Mouse (Mus musculus) right cerebral cortex, postnatal 10 days (tissue): ENCODE results near the gene Tmtc4.

Experiments used
- DNase-seq, 2 experiments: peaks; one replicate each; pipeline ENCODE4 v3.0.0; 2021; ENCODE audit warnings: low spot score in 2 of 2

Tmtc4 gene

DNA sequence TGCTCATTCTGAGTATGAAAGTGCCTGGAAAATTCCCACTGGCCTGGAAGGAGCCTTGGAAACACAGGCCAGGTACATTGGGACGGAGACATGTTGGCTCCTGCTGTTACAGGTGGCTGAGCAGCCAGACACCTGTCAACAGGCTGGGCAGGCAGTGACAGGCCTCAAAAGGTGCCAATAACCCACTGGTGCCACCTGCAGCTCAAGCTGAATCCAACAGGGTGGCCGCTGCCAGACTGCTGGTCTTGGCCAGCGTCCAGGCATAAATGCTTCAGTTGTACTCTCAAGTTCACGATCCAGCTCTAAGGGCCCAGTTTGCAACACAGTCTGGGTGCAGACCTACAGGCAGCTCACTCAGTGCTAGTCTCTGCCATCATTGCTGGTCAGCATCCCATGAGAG, 81.0 kb downstream of the Tmtc4 start:
- peak; percentile 73 to 79 for DNase-seq

- peak in 1 of 2 experiments; percentile 33 for DNase-seq
Observed at GRCm38 (mm10) chr14:122902136-122902535, 81.7 kb downstream of the Tmtc4 start.

GRCm38 (mm10) chr14:122901715-122902114, 82.1 kb downstream of the Tmtc4 start:
- no peak for DNase-seq

DNA sequence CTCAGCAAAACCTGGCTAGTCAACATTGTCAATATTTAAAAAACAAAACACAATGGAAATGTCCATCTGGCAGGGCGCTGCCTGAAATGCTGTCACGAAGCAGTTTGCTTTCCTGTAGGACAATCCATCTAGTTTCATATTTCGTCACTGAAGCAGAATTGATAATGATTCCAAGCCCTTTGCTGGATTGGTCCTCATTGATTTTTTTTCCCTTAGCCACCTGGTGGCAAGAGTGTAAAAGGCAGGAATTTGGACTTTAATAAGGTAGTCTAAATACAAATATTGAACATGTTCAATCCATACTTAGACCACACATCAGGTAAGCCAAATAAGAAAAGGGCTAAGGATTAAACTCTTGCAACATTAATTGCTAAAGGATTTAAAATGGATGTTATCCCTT, 82.7 kb downstream of the Tmtc4 start:
- no peak for DNase-seq

- no peak for DNase-seq
Observed at GRCm38 (mm10) chr14:122900679-122901078, 83.2 kb downstream of the Tmtc4 start.

DNA sequence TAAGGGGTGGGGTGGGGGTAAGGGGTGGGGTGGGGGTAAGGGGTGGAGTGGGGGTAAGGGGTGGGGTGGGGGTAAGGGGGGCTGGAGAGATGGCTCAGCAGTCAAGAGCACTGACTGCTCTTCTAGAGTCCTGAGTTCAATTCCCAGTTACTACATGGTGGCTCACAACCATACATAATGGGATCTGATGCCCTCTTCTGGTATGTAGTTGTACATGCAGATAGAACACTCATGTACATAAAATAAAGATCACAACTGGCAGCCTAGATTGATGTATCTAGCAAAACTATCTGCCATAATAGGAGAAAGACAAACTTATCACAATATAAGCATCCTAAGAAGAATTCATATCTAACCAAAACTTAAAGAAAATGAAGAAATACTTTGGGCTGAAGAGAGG, 85.3 kb downstream of the Tmtc4 start:
- DNase-seq, result no peak

- no peak for DNase-seq
Observed at GRCm38 (mm10) chr14:122896106-122896505, 87.7 kb downstream of the Tmtc4 start.

DNA sequence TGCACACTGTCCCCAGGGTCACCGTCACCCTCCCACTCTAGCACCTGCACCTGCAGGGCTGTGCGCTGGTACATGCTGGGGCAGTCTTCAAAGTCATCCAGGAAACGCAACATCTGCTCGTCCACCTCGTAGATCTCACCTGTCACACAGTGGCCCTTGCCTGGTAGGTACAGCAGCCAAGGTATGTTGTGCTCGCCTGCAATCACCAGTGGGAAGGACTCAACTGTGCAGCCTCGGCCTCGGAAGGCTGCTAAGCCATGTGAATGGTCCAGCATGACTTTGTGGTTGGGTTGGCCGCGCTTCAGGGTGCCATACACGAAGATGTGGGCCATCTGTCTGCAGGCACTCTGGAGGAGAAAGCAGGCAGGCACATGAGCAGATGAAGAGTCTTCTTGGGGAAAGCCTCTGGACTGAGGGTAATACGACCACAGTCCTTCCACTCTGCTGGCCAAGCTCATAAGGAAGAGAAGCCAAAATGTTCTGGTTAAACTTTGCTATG, 92.3 kb downstream of the Tmtc4 start:
- DNase-seq, result no peak

DNA sequence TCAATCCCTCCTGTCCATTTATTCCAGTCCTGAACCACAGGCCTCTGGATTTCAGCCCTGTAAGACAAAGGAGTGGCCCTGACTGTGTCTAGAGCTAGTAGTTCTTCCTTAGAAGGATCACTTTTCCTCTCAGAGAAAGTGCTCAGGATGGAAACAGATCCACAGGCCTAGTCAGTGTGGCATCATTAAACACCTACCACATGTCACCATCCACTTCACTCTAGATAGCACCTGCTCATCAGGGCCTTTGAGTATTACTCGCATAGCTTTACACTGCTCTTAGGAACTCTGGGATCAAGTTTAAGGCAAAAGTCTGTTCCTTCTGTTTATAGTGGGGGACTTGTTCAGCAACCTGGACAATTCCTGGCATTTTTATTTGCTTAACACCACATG, 95.4 kb downstream of the Tmtc4 start:
- DNase-seq, result no peak

GRCm38 (mm10) chr14:122887702-122888479, 95.9 kb downstream of the Tmtc4 start:
- DNase-seq, result no peak

GRCm38 (mm10) chr14:122887278-122887677, 96.6 kb downstream of the Tmtc4 start:
- DNase-seq, result no peak

DNA sequence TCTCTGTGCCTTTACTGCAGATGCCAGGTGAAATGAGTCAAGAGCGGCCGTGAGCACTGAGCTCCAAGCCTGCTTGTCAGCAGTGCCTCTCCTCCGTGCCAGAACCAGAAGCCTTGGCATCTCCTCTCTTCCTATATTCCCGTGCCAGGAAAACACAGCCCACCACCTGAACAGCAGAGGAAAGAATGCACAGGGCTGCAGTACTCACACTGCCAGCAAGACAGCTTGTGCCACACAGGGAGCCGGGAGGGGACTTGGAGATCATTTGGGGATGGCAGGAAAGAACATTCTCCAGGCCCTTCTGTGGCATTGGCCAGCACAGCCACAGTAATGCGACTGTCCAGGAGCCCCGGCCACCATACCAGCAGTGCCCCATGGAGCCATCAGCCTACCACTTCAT, 97.9 kb downstream of the Tmtc4 start:
- peak; percentile 52 for DNase-seq

DNA sequence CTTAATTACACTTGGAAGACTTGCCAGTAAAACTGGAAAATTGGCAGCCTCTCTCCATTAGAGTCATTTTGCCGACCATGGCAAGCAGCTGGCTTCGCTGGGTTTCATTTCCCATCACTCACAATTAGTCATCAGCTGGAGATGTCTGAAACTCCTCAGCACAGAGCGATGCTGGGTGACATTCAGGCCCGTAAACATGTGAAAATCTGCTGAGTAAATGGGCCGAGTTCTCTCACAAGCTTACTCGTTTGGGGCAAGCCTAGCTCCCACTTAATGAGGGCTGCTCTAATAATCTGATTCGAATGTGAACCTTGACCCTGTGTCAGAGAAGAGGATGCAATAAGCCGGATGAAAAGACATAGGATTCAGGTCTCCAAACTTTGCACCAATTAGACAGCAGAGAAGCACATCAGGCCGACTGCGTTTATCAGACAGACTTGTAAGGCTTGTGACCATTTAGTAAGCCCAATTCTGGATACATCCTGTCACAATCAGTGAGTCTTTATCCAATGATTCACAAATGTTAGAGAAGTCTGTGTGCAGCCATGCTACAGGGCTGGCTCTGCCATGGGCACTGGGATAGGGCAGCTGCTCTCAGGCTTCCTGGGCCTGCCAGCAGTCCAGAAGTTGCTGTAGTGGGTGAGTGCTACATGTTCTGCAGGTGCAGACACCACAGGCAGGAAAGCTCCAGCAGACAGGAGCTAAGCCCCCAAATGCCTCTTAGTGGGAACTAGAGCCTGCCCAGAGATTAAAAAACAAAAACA, 99.8 kb downstream of the Tmtc4 start:
- DNase-seq, result peak; percentile 37 to 55

DNA sequence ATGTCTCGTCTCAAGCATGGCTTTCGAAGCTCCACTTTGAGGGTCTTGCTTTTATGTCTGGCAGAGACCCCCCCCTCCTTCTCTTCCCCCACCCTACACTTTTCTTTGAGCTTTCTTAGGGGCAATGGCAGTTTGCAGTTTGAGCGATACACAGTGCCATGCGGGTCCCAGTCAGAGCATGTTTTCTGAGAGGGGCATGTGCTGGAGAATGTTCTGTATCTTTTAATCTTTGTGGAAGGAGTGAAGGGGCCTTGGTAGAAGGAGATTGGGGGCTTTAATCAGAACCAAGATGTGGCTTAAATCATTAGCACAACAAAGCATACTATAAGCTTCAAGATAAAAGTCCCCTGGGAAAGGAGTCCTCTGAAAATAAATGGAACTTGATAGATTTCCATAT, 100.4 kb downstream of the Tmtc4 start:
- no peak for DNase-seq

- DNase-seq, result no peak
Observed at GRCm38 (mm10) chr14:122882795-122883409, 100.9 kb downstream of the Tmtc4 start.

- DNase-seq, result no peak
Observed at GRCm38 (mm10) chr14:122882201-122882639, 101.6 kb downstream of the Tmtc4 start.

DNA sequence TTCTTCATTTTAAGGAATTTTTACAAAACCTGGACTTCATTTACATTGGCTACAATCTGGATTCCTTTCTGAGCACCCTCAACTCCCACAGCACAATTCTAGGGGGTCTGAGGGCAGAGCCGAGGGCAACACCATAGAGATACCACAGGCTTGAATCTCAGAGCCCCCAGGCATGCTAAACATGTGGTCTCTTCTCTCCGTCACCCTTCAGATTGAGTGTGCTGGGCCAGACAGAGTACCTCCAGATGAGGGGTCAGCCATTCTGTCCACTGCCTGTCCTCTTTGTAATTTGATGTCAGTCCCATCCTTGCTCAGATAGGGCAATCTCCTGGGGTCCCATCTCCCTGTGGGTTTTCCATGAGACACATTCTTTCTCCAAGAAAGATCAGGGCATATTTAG, 102.1 kb downstream of the Tmtc4 start:
- DNase-seq, result no peak

DNA sequence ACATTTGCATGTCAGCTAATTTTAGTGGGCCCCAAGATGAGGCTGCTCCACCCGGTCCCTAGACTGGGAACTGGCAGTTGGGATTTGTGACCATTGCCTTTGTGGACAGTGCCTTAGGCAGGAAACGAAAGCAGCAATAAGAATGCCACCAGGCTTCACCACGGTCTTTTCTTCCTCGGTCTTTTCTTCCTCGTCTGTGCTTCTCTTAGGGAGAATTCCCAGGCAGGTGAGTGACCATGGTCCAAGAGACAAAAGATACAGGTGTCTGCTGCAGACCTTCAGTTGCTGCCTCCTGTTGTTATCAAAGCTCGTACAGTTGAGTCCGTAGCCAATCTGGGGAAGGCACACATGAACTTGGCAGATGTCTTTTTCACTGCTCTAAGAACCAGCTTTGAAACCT, 103.5 kb downstream of the Tmtc4 start:
- no peak for DNase-seq

DNA sequence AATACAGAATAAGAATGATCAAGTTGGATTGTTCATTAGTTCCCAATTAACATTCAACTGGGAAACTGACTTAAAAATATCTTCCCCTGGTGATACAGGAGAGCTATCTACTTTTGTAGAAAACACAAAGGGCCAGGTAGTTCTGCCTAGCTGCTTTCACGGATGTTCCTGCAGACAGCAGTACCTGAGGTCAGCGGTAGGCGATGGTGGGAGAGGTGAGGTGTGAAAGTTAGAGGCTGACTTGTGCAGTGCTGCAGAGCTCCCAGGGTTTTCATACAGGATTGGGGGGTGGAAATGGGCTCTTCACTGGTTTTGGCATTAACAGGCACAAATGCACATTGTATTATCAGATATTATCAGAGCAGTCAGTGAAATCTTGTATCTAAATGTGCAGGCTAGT, 106.0 kb downstream of the Tmtc4 start:
- no peak for DNase-seq

GRCm38 (mm10) chr14:122876723-122877122, 107.1 kb downstream of the Tmtc4 start:
- DNase-seq, result no peak

DNA sequence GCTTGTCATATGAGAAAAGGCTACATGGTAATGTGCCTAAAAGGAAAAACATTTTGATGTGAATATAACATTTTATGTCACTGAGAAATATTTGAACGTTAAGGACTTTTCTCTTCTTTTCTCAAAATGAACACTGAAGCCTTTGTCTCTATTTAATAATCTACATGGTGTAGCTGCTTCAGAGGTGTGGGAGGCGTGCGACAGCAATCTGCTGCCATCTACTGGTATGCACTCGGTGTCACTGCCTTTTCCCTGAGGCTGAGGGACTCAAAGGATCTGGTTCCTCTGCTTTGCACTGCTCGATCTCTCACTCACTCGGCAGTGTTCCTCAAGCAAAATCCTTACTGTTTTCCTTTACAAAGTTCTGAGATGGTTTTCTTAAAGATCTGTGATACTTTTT, 107.7 kb downstream of the Tmtc4 start:
- peak; percentile 91 for DNase-seq

DNA sequence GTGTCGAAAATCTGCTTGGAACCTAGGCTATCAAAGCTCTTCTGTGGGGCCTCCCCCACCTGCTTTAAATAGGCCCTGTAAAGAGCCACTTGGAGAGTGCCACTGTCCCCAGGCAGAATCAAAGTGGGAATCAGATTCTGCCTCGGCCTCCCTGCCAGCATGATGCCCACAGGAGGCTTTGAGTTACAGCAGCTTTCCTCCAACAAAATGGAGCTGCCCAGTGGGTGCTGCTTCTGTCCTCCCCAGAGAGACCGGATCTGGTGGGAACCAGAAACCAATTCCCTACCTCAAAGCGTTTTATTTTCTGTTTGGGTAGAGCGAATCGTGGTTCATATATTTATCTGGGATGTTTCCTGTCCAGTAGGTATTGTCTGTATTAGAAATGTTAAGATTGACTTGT, 108.2 kb downstream of the Tmtc4 start:
- no peak for DNase-seq

DNA sequence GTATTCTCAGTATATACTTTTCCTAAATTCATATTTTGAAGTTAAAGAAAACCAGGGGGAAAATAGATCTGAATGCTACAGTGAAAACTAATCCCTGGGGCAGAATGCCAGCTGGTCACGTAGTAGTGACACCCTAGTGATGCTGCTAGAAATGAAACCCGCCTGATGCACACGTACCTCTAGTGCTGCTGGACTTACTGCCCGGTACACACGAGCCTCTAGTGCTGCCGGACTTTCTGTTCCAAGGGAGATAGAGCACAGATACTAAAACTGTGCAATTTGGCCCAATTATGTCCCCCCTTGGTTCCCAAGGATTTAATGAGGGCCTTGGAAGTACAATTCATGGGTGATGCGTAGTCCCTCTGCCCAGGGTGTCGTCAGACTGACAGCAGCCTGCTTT, 108.8 kb downstream of the Tmtc4 start:
- DNase-seq, result peak in 1 of 2 experiments; percentile 30
